Mouse (Mus musculus) MEL (cell line): ENCODE results near the gene Trim56.

ENCODE experiments used
- BHLHE40 ChIP-seq: IDR thresholded peaks from 2 replicates; pipeline ENCODE4 v1.6.1; 2012; ENCODE audit warnings: low read depth, mild to moderate bottlenecking, inconsistent platforms, low read length, improper control_type of control experiment, borderline replicate concordance
- CTCF ChIP-seq, 3 experiments: IDR thresholded peaks in 2 of 3; conservative IDR thresholded peaks in 1 of 3; 2 replicates each; pipeline ENCODE4 v1.5.1; 2011 to 2012; ENCODE audit warnings: low read length in 3 of 3, low read depth in 2 of 3, mild to moderate bottlenecking in 2 of 3, improper control_type of control experiment in 1 of 3, inconsistent platforms in 1 of 3, mixed read lengths in 1 of 3, moderate library complexity in 1 of 3; ENCODE audit not compliant: control insufficient read depth in 1 of 3, insufficient read depth in 1 of 3, poor library complexity in 1 of 3, severe bottlenecking in 1 of 3
- ELF1 ChIP-seq: IDR thresholded peaks from 2 replicates; pipeline ENCODE4 v1.6.1; 2014; ENCODE audit warnings: low read depth, mild to moderate bottlenecking, inconsistent platforms, low read length, improper control_type of control experiment, moderate library complexity
- JUND ChIP-seq: IDR thresholded peaks from 2 replicates; pipeline ENCODE4 v1.6.1; 2011; ENCODE audit warnings: low read depth, mild to moderate bottlenecking, improper control_type of control experiment, low read length
- KAT2A ChIP-seq: conservative IDR thresholded peaks from 2 replicates; pipeline ENCODE4 v1.6.1; 2012; ENCODE audit warnings: low read depth, low read length, improper control_type of control experiment, inconsistent platforms
- POLR2A ChIP-seq, 2 experiments: IDR thresholded peaks; 2 replicates each; pipeline ENCODE4 v1.6.1; 2011 to 2012; ENCODE audit warnings: low read length in 2 of 2, mild to moderate bottlenecking in 2 of 2, control low read depth in 1 of 2, improper control_type of control experiment in 1 of 2, low read depth in 1 of 2, moderate library complexity in 1 of 2; ENCODE audit not compliant: control insufficient read depth in 1 of 2, insufficient read depth in 1 of 2, poor library complexity in 1 of 2
- ZC3H11A ChIP-seq: IDR thresholded peaks from 2 replicates; pipeline ENCODE4 v1.6.1; 2012; ENCODE audit warnings: low read depth, mild to moderate bottlenecking, inconsistent platforms, low read length, improper control_type of control experiment
- ZMIZ1 ChIP-seq: IDR thresholded peaks from 2 replicates; pipeline ENCODE4 v1.6.1; 2012; ENCODE audit warnings: low read depth, mild to moderate bottlenecking, inconsistent platforms, low read length, improper control_type of control experiment, moderate library complexity
- ZNF384 ChIP-seq: IDR thresholded peaks from 2 replicates; pipeline ENCODE4 v1.6.1; 2012; ENCODE audit warnings: low read depth, mild to moderate bottlenecking, inconsistent platforms, low read length, improper control_type of control experiment

DNA sequence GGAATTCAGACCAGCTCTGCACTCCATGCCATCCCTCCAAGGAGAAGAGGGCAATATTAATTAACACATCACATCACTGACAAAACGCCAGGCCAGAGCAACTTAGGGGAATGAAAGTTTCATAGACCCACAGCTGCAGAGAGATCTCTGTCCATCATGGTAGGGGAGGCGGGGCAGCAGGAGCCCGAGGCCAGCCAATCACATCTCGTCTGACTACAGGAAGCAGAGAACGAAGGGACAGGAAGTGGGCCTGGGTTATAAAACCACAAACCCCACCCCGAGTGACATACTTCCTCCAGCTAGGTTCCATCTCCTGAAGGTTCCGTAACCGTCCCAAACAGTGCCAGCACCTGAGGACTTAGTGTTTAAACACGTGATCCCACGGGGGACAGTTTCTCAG lies 20.9 kb downstream of the Trim56 start:
- TF ChIP-seq CTCF (IDR thresholded peaks at IDR 0.05 in 2 of 3, conservative IDR thresholded peaks at IDR 0.05 in 1 of 3; ENCODE audit: control insufficient read depth in 1 of 3, insufficient read depth in 1 of 3, low read depth in 2 of 3, low read length in 3 of 3, poor library complexity in 1 of 3, severe bottlenecking in 1 of 3) = no peak
- no peak for TF ChIP-seq BHLHE40
- no peak for TF ChIP-seq POLR2A (IDR thresholded peaks at IDR 0.05; ENCODE audit: control insufficient read depth in 1 of 2, insufficient read depth in 1 of 2, low read depth in 1 of 2, low read length in 2 of 2, poor library complexity in 1 of 2)
- TF ChIP-seq ELF1 = no peak
- TF ChIP-seq ZNF384 = no peak
- no peak for TF ChIP-seq ZMIZ1
- no peak for TF ChIP-seq JUND
- no peak for TF ChIP-seq KAT2A
- TF ChIP-seq ZC3H11A = no peak
